Mouse (Mus musculus) MN1 (cell line): ENCODE results near the gene Hps1.
"Not testable (repeated sequence)": the region's sequence is repeated elsewhere in the genome, so short reads cannot be mapped to it uniquely, and the experiment has no call there.

Experiments used
- DNase-seq: peaks from one replicate; pipeline ENCODE4 v3.0.0-alpha.2; 2016; ENCODE audit warnings: low spot score

Hps1 gene

DNA sequence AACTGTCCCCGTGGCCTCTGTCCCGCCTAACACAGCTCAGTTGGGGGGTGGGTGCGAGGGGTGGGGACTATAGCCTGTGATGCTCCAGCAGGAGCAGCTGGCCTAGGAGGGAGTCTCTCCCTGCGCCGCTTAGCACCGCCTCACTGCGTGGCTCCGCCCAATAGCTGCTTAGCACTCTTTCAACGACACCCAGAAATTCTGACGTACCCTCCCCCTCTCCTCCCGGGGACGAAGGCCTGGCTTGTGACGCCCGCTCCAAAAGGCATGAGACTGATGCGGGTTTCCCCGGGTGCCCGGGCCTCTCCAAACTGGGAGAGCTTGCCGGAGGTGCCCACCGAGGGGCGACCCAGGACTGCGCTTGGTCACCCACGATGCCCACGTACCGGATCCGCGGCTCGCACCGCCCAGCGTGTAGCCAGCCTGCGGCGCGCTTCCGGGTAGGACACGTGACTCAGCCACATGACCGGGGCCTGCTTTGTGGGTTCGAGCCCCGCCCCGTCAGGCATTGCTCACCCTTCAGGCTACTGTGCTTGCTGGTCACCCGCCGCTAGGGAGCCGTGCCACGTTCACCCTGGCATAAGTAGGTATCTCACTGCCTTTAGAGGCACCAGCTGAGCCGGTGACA, at the start of gene Hps1:
Hps1 (minus strand) TSS at position 448 of the 625 bp plus-strand sequence.
- peak; percentile 79 for DNase-seq

DNA sequence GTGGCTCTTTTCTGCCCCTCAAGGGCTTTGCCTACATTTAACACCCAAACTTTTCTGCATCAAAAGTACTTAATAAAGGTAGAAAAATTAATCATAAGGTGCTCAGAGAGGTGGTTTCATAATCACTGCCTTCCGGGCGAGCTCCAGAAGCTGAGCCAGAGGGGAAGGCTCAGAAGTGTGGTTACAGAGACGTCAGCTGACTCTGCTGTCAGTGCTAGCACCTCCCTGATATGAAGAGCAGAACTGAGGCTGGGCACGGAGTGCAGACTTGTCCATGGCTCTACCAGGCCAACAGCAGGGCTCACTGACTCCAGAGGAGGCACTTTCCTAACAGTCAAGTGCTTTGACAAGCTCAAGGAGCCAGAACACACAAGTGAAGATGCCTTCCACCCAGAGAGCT, 49.4 kb upstream of the Hps1 start:
- no peak for DNase-seq

DNA sequence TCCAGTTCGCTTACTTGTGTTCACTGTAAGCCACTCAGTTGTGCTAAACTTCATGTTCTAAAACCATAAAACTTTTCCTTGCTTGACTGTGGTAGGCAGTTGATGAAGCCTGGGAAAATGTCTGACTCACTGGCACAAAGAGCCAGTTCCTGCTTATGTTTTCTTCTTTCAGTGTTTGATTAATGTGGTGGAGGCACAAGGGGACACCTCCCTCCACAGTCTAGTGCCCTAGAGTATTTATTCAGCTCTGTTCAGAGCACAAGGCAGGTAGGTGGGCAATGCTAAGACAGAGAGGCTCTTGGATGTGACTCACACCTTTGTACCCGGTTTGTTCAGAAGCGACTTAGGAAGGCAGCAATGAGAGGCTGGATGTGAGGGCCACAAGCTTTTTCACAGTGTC, 48.1 kb upstream of the Hps1 start:
- DNase-seq = no peak

DNA sequence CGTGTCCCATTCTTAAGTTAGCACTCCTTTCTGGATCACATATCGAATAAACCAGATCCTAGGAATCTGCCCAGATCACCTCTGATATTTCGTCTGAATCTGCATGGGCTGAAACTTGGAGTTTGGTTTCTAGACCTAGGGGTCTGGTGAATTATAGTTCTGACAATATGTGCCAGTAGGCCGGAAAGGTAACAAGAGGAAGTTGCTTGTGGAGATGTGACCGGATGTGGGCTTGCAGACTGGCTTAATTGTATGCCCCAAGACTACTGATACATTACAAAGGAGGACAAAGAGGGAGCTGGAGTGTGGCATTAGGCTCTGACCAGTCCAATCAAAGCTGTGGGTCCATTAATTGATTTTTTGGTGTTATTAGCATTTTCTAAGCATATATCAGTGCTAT, 40.3 kb upstream of the Hps1 start:
- DNase-seq = no peak

DNA sequence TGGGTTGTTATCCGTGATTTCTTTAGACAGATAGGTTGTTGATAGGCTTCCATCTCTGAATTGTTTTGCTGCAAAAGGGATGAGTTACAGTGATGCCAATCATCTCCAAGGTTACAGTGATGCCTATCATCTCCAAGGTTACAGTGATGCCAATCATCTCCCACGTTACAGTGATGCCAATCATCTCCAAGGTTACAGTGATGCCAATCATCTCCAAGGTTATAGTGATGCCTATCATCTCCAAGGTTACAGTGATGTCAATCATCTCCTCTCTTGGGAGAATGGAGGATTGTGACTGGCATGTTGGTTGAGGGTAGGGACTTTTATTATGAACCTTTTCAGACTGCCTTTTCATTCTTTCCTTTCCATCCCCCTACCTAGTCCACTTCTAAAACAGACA, 38.0 kb upstream of the Hps1 start:
- no peak for DNase-seq

DNA sequence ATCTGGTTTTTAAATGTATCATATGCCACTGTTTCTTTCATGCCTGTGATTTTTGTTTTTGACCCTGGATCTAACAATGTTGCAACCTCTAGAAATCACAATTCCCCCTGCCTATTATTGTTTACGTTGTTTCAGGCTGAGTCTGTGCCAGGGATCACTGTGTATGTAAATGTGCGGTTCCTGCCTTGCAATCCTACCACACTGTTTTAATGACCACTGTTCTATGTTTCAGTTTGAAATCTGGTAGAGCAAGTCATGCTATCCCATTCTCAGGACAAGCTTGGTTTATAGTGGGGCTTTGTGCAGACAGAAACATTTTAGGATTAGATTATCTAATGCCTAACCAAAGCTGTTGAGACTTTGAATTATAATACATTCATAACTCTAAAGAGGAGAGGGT, 36.5 kb upstream of the Hps1 start:
- DNase-seq = no peak

DNA sequence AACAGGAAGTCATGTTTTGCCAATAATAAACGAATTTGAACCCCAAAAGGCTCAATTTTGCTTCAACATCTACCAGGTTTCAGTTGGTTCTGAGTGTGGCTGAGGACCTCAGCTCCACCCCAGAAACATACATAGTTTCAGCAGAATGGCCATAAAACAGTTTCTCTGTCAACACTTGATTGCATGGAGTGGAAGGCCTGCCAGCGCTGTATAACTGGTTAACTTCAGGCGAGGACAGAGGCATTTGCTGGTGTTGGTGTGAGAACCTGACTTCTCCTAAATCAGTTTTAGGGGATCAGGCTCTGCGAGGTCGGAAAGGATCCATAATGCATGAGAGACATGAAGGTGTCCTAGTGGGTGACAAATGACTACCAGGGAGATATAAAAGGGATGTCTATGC, 30.4 kb upstream of the Hps1 start:
- no peak for DNase-seq

DNA sequence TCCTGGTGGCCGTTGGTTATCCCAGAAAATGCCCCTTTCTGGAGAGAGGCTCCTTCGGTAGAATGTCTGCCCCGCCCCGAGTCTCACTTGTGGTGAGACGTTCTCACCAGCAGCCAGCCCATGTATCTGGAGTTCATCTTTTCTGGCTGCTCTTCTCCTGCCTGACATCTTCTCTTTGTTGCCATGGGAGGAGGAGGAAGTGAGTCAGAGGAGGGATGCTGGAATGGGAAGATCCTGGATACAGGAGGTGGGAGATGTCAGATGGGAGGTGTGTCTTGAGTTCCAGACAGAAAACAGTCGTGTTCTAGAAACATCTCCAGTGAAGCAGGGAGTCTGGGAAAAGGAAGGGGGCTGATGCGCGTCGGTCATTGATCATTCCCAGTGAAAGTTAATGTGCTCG, 29.7 kb upstream of the Hps1 start:
- DNase-seq = peak; percentile 60

DNA sequence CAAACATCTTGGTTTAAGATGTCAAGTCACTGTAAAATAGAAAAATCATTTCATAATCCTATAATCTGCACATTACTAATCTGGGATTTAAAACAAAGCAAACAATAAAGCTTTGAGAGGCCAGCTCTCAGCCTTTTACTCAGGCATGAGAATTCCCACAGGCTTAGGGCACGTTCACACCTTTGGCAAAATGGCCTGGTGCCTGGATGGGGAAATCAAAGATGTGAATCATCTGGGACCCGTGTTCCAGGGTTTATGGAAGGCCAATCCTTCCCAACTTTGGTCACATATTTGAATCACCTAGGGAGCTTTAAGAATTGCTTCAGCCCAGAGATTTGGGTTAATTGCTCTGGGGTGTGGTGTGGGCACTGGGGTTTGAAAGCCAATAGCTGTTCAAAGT, 18.1 kb upstream of the Hps1 start:
- DNase-seq = no peak

DNA sequence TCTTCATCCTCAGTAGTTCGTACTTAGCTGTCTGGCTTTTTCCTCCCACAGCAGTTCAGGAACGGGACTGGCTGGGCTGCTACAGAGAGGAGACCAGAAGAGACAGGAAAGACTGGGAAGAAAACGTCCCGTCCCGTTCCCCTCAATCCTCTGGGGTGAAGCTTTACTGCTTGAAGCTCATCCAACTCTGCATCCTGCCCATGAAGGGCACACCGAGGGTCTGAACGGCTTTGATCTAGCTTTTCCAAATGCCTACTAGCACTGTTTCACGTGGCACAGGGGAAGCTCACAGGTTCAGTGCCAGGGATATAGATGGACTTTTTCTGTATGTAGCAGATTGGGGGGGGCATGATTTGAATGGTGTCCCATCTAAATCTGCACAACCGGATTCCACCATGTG, 16.0 kb upstream of the Hps1 start:
- DNase-seq = peak; percentile 8

DNA sequence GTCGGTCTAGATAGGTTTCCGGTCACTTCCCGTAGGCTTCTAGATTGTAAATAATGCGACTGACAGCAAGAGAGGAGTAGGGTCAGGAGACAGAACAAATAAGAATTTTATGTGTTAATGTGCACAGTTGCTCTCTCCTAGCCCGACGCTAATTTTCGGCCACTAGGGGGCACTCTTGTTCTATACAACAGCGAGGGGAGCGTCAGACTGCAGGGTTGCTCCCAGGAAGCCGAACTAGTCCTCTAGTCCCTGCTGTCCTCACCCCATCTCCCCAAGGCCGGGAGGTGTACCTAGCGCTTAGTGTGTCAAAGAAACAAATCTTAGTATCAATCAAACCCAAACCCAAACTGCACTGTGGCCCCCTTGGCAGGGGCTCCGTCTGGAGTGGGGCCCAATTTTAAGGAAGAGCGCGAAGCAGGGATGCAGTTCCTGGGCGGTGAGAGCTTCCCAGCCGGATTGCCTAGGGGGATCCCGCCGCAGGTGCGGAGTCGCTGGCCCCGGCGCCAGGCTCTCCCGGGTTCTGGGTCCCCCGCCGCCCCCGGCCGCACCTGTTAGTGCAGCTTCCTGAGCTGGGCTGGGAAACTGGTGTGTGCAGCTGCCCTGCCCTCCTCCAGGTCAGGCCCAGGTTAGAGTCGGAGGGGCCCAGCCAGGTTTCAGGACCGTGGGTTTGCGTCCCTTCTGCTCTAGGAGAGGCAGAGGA, 15.3 kb upstream of the Hps1 start:
- peak; percentile 88 for DNase-seq

DNA sequence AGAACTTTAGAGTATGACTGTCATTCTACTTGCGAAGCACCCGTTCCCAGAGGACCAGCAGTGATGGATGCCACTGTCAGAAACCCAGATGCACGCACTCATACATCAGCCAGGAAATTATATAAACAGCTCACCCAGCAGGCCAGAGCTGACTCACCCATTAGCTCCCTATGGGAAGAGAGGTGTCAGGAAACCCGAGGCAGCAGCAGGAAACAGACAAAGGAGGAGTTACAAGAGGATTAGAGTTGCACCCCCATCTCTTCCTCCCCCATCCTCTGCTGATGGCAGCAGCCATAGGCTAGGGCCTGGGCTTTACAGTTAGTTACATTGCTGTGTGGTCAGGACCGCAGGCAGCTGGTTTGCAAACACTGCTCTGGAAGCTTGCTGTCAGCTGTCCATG, 8.5 kb upstream of the Hps1 start:
- DNase-seq = peak; percentile 82

DNA sequence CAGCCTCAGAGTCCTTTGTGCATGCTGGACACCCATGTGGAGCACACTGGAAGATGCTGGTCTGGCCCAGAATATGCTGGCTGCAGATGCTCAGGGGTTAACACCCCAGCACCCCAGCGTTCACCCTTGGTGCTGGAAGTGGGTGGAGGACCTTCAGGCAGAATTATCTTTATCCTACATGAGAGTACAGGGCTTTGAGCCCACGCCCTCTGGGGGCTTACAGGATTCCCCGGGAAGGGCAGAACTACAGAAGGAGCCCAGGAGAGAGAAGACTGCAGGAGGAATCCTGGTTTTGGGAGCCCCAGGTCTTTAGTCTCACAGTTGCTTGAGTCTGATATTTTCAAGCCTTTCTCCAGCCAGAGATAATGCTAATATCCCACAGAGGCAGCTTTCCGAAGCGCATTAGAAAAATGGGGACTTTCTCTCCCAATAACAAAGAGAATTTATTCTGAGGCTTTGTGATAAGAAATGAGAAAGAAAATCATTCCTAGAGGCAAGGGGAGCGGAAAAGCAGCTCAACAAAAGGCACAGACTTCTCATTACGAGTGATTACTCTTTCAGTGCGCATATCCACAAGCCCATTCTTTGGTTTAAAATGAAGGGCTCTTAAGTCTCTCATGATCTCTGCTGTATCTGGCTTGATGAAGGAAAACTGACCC, 5.9 kb upstream of the Hps1 start:
- no peak for DNase-seq

DNA sequence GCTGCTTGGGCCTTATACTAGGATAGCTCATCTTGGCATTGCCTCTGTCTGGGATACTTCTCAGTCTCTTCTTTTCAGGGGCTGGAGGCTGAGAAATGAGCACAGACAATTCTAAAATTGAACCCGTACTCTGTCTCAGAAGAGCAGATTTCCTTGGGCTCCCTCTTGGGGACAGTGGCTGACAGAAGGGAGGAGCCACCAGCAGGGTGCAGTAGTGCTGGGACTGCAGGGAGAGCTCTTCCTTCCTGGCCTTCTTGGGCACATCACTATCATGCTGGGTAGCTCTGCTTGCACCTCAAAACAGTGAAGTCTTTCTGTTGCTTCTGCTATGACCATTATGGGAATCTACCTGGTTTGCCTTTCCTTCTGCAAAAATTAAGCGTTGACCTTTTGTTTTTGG, 5.4 kb upstream of the Hps1 start:
- DNase-seq = no peak

DNA sequence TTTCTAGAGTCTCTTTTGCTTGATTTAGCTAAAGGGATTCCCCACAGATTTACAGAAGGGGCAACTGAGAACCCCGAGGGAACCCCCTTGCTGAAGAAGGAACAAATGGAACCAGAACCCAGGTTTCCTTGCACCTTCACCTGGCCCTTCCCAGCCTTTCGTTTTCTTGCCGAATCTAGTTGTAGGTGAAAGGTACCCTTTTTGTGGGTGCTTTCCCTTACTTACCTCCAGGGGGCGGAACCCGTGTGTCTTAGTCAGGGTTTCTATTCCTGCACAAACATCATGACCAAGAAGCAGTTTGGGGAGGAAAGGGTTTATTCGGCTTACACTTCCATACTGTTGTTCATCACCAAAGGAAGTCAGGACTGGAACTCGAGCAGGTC, 369 bp upstream of the Hps1 start:
- DNase-seq = not testable (repeated sequence)

DNA sequence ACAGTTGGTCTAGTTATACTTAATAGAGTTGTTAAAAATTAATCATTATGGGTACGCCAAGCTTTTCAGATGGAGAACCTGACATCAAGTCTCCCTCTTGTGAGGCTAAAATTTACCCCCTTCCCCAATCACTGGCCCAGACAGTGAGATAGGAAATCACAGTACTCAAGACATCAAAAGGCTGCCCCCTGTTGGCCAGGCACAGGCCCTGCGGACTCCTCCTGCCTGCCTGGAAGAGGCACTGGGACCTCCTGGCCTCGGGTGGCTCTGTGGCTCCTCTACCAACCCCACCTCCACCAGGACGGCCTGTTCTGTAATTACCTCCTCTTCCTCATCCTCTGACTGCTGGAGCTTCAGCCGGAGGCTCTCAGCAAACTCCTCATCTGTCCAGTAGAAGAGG, 2.0 kb downstream of the Hps1 start:
- DNase-seq = peak; percentile 27

DNA sequence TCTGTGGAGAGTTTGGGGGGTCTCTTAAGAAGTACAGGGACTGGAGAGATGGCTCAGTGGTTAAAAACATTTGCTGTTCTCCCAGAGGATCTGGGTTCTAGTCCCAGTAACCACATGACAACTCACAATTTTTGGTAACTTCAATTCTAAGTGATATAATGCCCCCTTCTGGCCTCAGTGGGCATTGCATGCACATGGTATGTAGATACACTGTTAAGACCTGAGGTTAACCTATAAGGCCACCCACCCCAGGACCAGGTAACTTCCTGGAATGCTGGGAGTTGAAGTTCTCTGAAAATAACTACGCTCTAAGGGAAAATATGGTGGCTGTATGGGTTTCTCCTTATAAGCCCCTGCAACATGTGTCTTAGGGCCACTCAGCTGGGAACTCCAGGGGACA, 3.0 kb downstream of the Hps1 start:
- DNase-seq = no peak

DNA sequence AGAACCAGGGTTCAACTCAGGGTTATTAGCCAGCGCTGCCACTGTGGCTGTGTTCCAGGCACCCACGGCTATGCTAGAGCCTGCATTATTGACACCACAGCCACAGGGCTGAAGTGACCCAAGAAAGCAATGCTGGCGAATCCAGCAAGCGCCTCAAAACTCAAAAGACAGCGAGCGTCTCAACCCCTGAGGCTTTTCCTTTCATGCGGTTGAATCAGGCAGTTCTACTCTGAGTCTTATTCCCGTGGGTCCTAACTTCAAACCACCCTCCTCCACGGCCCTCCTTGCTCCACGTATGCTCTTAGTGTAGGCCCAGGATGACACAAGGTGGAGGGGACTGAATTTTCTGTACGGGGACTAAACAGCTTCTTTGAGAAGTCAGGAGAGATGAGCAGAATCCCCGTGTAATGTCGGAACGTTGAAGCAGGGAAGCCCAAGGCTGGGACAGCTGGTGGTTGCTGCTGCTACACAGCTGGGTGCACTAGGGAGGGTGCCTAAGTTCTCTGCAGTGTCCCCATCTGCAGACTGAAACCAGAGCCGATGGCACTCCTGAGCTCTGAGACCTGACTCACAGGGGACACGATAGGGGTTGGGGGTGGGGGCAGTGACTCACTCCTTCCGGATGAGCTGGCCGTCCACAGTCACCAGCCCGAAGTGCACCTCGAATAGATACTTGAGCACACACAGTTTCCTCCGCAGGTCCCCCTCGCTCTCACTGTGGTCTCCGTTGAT, 9.5 kb downstream of the Hps1 start:
- peak; percentile 41 for DNase-seq

DNA sequence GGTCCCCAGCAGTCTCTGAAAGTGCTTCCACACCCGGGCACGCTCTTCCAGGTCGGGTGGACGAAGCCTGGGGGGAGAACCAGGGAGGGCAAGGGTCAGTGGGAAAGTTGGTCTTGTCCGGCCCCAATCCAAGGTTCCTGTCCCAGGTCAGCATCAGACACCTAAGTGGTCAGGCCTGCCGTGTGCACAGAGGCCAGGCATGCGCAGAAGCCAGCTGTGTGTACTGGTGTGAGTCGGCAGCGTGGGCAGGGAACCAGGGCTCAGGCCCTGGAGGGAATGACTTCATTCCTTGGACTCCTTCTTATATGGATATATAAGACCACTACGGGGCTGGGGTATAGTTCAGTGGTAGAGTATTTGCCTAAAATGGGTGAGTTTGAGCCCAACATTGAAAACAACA, 10.1 kb downstream of the Hps1 start:
- DNase-seq = no peak

DNA sequence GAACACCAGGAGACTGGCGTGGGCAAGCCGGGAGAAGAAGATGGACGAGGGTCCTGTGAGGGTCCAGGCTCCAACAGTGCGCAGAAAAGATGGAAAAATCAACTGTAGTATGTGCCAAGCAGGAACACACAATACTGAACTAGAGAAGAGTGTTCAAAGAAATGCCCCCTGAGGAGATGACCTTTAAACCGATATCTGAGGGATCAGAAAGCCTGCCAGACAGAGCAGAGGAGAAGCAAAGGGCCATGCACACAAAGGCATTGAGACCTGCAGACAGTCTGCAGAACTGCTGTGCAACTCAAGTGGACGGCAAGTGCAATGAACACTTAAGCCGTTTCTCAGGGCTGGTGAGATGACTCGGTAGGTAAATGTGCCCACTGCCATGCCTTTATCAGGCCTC, 12.4 kb downstream of the Hps1 start:
- DNase-seq = no peak

DNA sequence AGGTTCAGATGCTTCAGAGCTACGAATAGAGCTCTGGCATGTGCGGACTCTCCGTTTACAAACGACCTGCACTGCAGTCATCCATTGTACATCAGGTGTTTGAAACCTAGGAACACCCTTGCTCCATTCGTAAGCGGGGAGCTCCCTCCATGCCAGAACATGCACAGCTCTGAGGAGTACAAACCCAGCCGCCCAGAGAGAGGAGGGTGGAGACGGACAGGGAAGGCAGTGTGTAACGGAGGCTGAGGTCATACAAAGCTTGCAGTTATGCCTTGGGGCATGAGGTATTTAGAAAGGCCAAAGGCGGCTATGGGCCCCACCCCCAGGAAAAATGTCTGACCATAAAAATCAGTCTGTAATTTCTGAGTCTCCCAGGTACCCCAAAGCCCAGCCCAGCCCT, 15.4 kb downstream of the Hps1 start:
- no peak for DNase-seq

DNA sequence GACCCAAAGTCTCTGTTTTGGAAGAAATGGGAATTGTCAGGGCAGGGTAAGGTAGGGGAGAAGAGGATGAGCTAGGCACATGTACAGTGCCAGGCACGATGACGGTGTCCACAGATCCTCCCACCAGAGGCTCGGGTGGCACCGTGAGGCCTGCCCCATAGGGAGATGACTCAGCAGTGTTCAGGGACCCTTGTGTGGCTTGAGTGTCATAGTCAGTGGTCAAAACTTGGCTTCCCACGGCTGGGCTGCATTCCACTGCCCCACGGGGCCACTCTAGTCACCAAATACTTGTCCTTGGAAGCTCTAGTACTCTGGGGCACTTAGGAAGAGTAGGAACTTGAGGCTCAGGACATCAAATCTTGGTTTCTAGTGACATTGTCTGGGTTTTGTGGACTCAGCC, 23.1 kb downstream of the Hps1 start:
- no peak for DNase-seq
